Mouse (Mus musculus): ENCODE data around the gene Leprot.

Gene Leprot

DNA sequence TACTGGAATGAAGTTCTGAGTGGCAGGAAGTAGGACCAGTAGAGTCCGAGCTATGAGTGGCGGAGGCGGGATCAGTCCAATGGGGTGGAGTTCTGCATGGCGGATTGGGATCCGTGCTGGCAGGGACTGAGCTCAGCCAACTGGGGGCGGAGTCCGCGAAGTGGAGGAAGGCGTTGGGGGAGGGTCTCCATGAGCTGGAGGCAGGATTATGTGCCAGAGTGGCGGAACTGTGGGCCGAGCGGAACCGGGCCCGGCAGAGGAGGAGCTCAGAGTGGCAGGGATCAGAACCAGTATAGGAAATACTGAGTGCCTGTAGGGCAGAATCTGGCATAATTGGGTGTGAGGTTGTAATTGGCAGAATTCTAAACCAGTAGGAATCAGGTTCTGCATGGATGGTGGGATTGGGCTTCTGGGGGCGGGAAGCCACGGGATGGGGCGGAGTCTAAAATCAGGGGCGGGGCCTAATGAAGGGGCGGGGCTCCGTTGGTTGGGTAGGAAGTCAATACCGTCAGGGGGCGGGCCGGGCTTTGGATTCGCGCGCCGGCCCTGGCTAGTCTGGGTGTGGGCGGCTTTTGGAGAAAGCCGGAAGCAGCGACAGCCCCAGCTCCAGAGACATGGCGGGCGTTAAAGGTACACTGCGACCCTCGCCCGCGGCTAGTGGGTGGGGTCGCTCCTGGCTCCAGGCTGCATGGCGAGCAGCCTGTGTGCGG lies at the start of gene Leprot:
Leprot (plus strand) TSS at position 523 of the 710 bp plus-strand sequence.
- ATAC-seq (ENCODE audit: insufficient number of reproducible peaks, low FRiP score, low TSS enrichment) = peak; percentile 96

DNA sequence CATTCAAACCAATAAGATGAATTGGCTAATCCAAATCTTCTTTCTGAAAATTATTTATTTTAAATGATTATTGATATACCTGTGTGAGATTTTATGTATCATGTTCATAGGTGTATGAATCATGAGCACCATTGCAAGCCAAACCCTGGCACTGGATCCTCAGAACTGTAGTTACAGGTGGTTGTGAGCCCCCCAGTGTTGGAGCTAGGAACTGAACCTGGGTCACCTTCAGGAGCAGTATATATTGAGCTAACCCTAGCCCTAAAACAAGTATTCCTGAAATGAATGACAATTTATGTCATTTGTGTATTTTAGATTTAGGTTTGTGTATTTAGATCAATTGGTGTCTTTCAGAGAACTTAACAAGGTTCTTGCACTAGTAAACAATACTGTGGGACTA lies 45.8 kb upstream of the Leprot start:
- ATAC-seq (ENCODE audit: insufficient number of reproducible peaks, low FRiP score, low TSS enrichment) = no peak

DNA sequence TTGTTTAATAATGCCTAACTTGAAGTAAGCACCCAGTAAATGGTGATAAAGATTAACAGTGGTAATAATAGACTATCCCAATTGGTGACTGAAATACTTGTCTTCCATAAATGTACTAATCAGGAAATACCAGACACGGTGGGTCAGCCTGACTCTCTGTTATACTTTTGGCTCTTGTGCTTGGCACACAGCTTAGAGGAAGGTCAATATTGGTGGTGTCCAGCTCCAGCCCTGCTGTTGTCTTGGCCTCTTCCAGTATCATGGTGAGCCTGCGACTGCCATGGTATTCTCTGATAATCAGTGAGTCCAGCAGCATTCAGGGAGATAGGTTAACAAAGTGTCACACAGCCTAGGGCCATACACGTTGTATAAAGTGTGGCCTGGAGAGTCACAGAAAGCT lies 43.9 kb upstream of the Leprot start:
- ATAC-seq (ENCODE audit: insufficient number of reproducible peaks, low FRiP score, low TSS enrichment) = peak; percentile 72

DNA sequence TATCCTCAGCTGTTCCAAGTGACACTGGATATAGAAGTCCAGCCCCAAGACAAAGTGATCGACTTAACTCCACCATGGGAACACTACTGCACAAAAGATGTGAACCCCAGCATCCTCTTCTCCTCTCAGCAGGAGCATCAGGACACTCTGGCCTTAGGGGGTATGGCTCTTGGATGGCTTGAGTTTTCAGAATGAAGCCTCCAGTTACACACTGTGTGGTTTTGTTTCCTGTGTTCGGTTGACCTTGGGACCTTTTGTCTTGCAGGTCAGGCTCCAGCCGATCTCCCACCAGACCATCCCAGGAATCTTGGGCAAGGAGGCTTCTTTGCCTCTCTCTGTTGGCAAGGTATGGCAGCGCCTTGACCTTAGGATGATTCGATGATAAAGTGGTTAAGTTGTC lies 31.0 kb upstream of the Leprot start:
- no peak for ATAC-seq (ENCODE audit: insufficient number of reproducible peaks, low FRiP score, low TSS enrichment)

DNA sequence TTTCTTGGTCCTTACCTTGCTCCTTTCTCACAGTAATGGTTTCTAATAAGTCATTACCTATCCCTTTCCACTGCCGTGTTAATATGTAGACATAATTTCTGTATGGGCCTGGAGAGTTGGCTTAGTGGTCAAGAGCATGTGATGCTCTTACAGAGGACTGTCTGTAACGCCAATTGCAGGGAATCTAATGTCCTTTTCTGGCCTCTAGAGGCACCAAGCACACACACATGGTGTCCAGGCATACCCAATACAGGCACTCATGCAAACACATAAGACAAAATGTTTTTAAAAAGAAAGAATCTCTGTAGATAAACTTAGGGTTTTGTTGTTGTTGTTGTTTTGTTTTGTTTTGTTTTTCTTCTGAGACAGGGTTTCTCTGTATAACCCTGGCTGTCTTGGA lies 29.8 kb upstream of the Leprot start:
- no peak for ATAC-seq (ENCODE audit: insufficient number of reproducible peaks, low FRiP score, low TSS enrichment)

- ATAC-seq (ENCODE audit: insufficient number of reproducible peaks, low FRiP score, low TSS enrichment) = no peak
These were observed 27.3 kb upstream of the Leprot start for GRCm38 (mm10) chr4:101620206-101620605.

GRCm38 (mm10) chr4:101621241-101621640 lies 26.3 kb upstream of the Leprot start:
- no peak for ATAC-seq (ENCODE audit: insufficient number of reproducible peaks, low FRiP score, low TSS enrichment)

DNA sequence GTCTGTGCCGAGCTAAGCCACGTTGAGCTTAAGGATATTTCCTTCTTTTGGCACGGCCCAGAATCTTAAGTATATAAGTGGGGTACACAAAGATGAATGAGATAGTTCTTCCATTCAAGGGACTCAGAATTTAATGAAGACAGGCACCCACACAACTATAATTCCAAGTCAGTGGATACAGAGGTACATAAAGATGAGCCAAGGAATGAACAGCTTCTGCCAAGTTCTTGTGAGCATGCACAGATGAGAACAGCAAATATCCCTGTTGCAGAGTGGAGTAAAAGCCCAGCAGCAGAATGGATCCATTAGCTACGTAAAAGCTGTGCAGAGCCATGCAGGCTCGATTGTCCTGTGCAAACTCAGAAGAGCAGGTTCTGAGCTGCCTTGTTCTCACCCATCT lies 22.2 kb upstream of the Leprot start:
- no peak for ATAC-seq (ENCODE audit: insufficient number of reproducible peaks, low FRiP score, low TSS enrichment)

DNA sequence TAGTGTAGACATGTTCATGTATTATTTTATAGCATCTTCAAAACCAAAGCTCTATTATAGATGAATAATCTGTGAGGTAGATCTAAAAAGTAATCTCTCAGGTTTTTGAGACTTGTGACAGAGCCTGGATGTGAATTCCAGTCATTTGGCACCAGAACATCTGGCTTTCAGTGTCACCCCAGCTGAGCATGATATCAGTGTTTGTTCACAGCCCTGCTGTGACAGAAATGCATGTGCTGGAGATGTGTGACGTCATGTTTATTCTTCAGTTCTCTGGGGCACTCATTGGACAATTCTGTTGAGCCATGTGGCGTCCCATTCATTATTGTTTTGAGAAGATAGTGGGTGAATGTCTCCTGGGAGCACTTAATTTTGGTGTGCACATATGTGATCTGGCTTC lies 11.9 kb upstream of the Leprot start:
- ATAC-seq (ENCODE audit: insufficient number of reproducible peaks, low FRiP score, low TSS enrichment) = no peak

DNA sequence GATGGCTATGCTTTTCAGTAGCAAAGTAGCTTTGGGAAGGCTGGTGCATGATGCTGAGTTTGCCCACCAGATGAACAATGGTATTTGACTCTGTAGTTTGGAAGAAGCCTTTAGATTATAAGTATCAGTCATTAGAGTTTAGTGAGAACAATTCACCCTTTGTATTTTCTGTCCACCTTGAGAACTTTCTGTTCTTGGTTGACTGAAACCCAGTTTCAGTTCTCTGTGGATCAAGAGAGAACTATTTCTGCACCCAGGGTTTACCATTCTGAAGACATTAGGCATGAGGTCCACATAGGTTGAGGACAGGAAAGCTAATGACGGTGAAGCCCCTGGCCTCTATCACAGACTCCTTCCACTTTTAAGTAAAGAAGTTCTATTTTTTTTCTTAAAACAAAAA lies 10.0 kb upstream of the Leprot start:
- no peak for ATAC-seq (ENCODE audit: insufficient number of reproducible peaks, low FRiP score, low TSS enrichment)

DNA sequence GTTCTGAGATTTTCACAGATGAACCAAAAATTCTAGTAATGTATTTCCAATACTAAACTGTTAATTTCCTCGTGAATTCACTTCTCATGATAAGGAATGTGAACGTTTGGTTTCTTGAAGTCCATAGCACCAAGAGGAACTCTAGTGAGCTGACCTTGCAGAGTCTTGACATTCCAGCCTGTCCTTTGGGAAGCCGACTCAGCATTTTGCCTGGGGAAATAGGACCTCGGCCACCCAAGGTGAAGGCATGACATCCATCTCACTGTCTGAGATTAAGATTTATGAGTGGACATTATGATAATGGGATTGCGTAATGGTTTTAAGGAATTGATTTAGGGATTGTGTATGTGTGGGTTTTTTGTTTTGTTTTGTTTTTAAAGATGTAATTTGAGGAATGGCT lies 6.9 kb upstream of the Leprot start:
- ATAC-seq (ENCODE audit: insufficient number of reproducible peaks, low FRiP score, low TSS enrichment) = no peak

DNA sequence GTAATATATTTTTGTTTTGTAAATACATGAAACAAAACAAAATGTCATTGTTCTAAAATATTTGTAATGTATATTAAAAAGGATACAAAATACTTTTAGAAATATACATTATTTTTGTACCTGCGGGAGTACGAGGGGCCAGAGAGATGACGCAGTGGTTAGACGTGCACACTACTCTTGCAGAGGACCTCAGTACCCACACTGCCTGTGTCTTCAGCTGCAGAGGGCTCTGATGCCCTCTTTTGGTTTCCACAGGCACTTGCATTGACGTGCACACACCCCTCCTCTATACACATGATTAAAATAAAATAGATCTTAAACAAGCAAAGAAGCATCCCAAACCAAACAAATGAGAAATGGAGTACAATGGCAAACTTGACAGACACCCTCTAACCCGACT lies 4.8 kb upstream of the Leprot start:
- no peak for ATAC-seq (ENCODE audit: insufficient number of reproducible peaks, low FRiP score, low TSS enrichment)

GRCm38 (mm10) chr4:101643216-101643615 lies 4.3 kb upstream of the Leprot start:
- ATAC-seq (ENCODE audit: insufficient number of reproducible peaks, low FRiP score, low TSS enrichment) = no peak

- ATAC-seq (ENCODE audit: insufficient number of reproducible peaks, low FRiP score, low TSS enrichment) = no peak; the same call in 1 of the 2 replicates
These were observed 692 bp upstream of the Leprot start for GRCm38 (mm10) chr4:101646857-101647195.

DNA sequence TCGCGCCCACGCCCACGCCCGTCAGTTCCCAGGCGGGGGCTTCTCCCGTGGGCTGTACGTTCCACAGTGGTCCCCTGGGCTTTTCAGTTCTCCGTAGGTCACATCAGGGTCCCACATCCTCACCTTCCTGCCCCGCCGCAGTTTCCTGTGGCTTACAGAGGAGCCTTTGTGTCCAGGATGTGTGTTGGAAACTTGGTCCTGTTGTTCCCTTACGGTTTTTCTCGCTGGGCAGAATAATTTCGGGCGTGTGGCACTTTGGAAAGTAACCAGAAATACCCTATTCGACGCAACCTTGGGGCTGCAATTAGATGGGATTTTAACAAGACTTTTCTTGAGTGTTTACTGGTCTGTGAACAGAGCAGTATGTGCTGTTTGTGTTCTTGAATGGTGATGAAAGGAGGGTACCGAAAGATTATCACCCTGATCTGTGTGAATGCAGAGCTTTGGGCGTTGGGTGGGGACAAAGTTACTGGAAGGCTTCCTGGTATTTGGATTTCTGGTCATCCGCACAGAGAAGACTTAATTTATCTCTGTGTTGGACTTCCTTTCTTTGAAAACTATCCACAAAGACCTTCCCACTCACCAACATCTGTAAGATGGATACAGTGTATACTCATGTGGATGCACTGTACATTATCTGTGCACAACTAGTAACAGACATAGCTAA lies 591 bp downstream of the Leprot start:
- ATAC-seq (ENCODE audit: insufficient number of reproducible peaks, low FRiP score, low TSS enrichment) = no peak

DNA sequence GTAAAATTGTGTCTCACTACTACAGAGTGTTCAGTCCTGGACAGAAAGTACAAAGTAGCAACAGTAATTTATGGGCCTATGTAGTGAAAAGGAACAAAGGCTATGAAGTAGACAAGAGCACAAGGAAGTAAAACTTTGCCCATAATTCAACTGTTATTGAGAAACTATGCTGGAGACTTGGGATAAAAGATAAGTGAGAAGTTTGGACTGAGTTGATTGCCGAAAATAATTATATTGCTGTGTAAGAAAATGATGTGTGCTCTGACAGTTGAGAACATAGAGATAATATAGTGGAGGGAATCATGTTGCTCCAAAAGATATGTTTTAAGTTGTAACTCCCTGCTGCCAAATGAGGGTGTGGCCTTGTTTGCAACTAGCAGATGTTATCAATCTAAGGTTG lies 1.2 kb downstream of the Leprot start:
- no peak for ATAC-seq (ENCODE audit: insufficient number of reproducible peaks, low FRiP score, low TSS enrichment)

DNA sequence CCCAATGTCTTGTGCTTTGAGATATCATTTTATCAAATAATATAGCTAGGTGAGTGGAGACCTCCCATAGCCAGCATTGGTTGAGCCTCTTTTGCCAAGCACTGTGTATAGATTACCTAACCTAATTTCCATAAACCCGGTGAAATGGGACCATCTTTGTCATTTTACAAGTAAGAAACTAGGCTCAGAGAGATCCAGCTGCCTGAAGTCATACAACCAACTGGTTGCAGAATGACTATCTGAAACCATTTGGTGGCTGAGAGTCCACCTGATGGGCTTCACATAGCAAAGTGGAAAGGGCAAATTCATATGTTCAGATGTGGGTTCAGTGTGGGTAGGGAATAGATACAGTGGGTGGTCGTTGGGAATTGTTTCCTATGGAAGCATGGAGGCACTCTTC lies 3.4 kb downstream of the Leprot start:
- ATAC-seq (ENCODE audit: insufficient number of reproducible peaks, low FRiP score, low TSS enrichment) = no peak

DNA sequence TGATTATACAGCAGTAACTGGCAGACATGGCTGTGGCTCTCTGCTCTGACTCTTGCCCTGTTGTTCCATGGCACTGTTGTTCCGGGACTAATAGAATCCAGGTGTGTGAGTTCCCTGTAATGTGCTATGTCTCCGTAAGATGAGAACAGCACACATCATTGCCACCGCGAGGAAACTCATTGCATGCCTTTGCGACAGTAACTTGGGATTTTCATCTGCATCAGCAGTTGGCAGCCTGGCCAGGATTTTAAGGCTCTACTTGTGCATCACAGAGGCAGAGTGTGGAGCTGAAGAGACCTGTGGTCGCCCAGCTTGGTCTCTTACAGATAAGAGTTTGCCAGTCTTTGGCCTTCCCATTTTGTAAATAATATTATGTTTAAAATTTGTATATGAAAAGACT lies 6.7 kb downstream of the Leprot start:
- ATAC-seq (ENCODE audit: insufficient number of reproducible peaks, low FRiP score, low TSS enrichment) = no peak

DNA sequence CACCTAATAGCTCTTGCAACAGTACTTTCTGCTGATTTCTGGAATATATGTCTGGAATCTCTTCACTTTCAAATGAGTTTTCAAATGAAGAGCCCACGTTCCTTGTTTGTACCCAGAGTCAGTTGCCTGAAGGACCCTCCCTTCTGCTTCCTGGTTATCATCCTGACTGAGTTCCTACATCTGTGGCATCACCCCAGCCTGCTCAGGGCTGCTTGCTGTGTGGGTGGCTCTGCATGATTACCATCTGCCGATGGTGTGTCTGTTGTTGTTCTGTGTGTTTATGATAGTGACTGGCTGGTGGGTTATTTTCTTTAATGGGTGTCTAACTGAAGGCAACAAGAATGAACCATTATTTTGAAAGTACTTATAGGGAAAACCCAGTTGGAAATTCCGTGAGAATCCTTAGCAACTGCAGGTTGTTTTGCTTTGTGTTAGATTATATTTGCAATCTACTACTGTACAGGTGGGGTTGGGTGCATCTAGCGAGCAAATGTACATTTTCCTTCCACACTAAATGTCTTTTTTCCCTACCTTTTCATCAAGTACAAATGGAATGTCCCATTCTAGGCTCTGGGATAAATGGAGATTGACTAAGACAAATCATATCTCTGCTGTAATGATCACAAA lies 7.4 kb downstream of the Leprot start:
- ATAC-seq (ENCODE audit: insufficient number of reproducible peaks, low FRiP score, low TSS enrichment) = no peak

DNA sequence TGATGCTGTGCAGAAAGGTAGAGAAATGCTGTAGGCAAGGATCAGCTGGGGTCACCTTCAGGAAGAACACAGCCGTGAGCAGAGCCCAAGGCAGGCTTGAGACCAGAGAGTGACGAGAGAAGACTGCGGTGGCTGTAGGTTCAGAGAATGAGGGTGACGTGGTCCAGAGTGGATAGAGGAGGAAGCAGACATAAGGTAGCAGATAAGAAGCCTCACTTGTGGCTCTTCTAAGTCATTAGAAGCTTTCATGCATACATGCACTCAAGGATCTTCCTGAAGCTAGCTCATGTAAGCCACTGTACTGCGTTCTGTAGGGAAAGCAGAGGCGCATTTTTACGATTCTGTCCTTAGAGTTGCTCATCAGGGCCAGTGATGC lies 7.9 kb downstream of the Leprot start:
- ATAC-seq (ENCODE audit: insufficient number of reproducible peaks, low FRiP score, low TSS enrichment) = no peak

DNA sequence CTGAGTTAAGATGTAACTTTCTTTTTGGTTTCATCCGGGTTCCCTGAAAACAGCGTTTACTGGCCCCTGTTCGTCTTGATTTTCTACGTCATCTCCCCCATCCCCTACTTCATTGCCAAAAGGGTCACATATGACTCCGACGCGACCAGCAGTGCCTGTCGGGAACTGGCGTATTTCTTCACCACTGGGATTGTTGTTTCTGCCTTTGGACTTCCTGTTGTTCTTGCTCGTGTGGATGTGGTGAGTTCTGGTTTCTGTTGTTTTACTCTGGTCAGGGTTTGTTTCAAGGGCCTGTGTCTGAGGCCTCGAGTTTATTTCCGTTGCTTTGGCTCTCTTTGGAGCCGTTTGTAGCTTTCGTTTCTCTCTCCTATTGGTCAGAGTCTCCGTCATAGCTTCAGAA lies 8.5 kb downstream of the Leprot start:
- ATAC-seq (ENCODE audit: insufficient number of reproducible peaks, low FRiP score, low TSS enrichment) = no peak

GRCm38 (mm10) chr4:101656956-101657570 lies 9.5 kb downstream of the Leprot start:
- no peak for ATAC-seq (ENCODE audit: insufficient number of reproducible peaks, low FRiP score, low TSS enrichment)
